Mouse (Mus musculus) hindbrain, postnatal 0 days (tissue): ENCODE results near the gene Csnk1g1. TPM values are rescaled to one million over a fixed set of nuclear protein-coding genes. Genes with fewer than 3 reads are reported as not detected.

ENCODE experiments used
- ATAC-seq: fragments of 200-750 bp; cut with Nextera tagmentation; 2 replicates; pipeline ENCODE4 v1.8.0; 2017; ENCODE audit warnings: mild to moderate bottlenecking, moderate TSS enrichment, moderate library complexity
- DNase-seq: peaks from one replicate; pipeline ENCODE4 v3.0.0-alpha.2; 2015; ENCODE audit warnings: low spot score
- H3K27ac ChIP-seq: fragments of 300-500 bp; sonication (generic); 2 replicates; pipeline ENCODE4 v1.5.1; 2014; ENCODE audit warnings: mild to moderate bottlenecking
- H3K27me3 ChIP-seq: fragments of 300-500 bp; sonication (generic); 2 replicates; pipeline ENCODE4 v1.6.1; 2014; ENCODE audit warnings: low read length, mixed read lengths; ENCODE audit not compliant: insufficient read depth
- H3K36me3 ChIP-seq: fragments of 300-500 bp; sonication (generic); 2 replicates; pipeline ENCODE4 v1.6.1; 2014; ENCODE audit warnings: low read length, mixed read lengths; ENCODE audit not compliant: insufficient read depth
- H3K4me1 ChIP-seq: fragments of 300-500 bp; sonication (generic); 2 replicates; pipeline ENCODE4 v1.6.1; 2014; ENCODE audit warnings: antibody characterized with exemption, low read length, mixed read lengths; ENCODE audit not compliant: insufficient read depth
- H3K4me2 ChIP-seq: fragments of 300-500 bp; sonication (generic); 2 replicates; pipeline ENCODE4 v1.6.1; 2014; ENCODE audit warnings: low read depth, mild to moderate bottlenecking, low read length, moderate library complexity, mixed read lengths
- H3K4me3 ChIP-seq: fragments of 300-500 bp; sonication (generic); 2 replicates; pipeline ENCODE4 v1.5.1; 2014; ENCODE audit warnings: low read length
- H3K9ac ChIP-seq: fragments of 300-500 bp; sonication (generic); replicated peaks from 2 replicates; pipeline ENCODE4 v1.6.1; 2014; ENCODE audit warnings: mild to moderate bottlenecking, low read length, moderate library complexity, mixed read lengths
- H3K9me3 ChIP-seq: fragments of 300-500 bp; sonication (generic); 2 replicates; pipeline ENCODE4 v1.6.1; 2016; ENCODE audit warnings: low read length, mixed read lengths
- CTCF ChIP-seq: IDR thresholded peaks from 2 replicates; pipeline ENCODE4 v1.5.1; 2016; ENCODE audit warnings: antibody characterized with exemption, control low read depth, low read depth
- WGBS: fragments of 180-500 bp; shearing (Covaris S2); extraction: QIAGEN DNeasy Blood & Tissue Kit; methylation state at CpG from one replicate; pipeline ENCODE4 v1.1.7; 2014; 5-methylcytosine and 5-hydroxymethylcytosine counted together
- polyA plus RNA-seq: library from polyadenylated mRNA; unstranded; fragments of >200 nt; fragmentation: Nextera tagmentation; extraction: Ambion mirVana; gene quantifications from 2 replicates; pipeline ENCODE4 v1.2.1, GENCODE M21; 2015
- total RNA-seq: library from RNA; depleted of rRNA; stranded (reverse); fragments of >200 nt; gene quantifications from 2 replicates; pipeline ENCODE4 v1.2.3, GENCODE M21; 2014

Gene Csnk1g1
- total and polyA plus RNA-seq, 2 experiments from 2014 or later: 18.2 to 28.9 TPM

GRCm38 (mm10) chr9:65995603-65996376 lies 87.1 kb downstream of the Csnk1g1 start:
- ATAC-seq (no peak), DNase-seq (no peak)
- 93% methylated on average over 7 of the region's 7 CpGs for WGBS
- Histone ChIP-seq H3K36me3 (no peaks in the 10 kb centered on the region), H3K9me3 (no peaks in the 10 kb centered on the region), H3K4me3 (no peak overlapping the region), H3K27ac (no peak overlapping the region), H3K4me2 (no peak overlapping the region), H3K9ac (no peak overlapping the region), H3K4me1 (no peaks in the 10 kb centered on the region), H3K27me3 (no peaks in the 10 kb centered on the region)
- TF ChIP-seq CTCF: no peak

GRCm38 (mm10) chr9:65998965-65999364 lies 90.2 kb downstream of the Csnk1g1 start:
- Histone ChIP-seq H3K4me3 (no peak overlapping the region), H3K27ac (no peak overlapping the region), H3K9me3 (no peaks in the 10 kb centered on the region), H3K4me2 (no peak overlapping the region), H3K36me3 (0 out of 2 replicates have a peak, but pooled peaks cover 8% of the 10 kb centered on the region), H3K9ac (no peak overlapping the region), H3K27me3 (no peaks in the 10 kb centered on the region), H3K4me1 (no peaks in the 10 kb centered on the region)
- WGBS: 57% methylated on average over 5 of the region's 5 CpGs
- DNase-seq (peak; percentile 7), ATAC-seq (no peak)
- no peak for TF ChIP-seq CTCF

- Histone ChIP-seq H3K27ac (no peak overlapping the region), H3K9me3 (no peaks in the 10 kb centered on the region), H3K9ac (no peak overlapping the region), H3K4me1 (no peaks in the 10 kb centered on the region), H3K4me2 (no peak overlapping the region), H3K27me3 (no peaks in the 10 kb centered on the region), H3K36me3 (peaks cover 13% of the 10 kb centered on the region; the same call in 1 of the 2 replicates), H3K4me3 (no peak overlapping the region)
- DNase-seq: peak; percentile 80
- 34% methylated on average over 4 of the region's 4 CpGs for WGBS
- peak; percentile 70 for TF ChIP-seq CTCF
- peak; percentile 29; the same call in 1 of the 2 replicates for ATAC-seq
Observed at GRCm38 (mm10) chr9:66004380-66004779, 95.7 kb downstream of the Csnk1g1 start.

- Histone ChIP-seq H3K27me3 (no peaks in the 10 kb centered on the region), H3K4me3 (no peak overlapping the region), H3K4me2 (no peak overlapping the region), H3K4me1 (no peaks in the 10 kb centered on the region), H3K36me3 (peaks cover 21% of the 10 kb centered on the region; the same call in 1 of the 2 replicates), H3K9ac (no peak overlapping the region), H3K9me3 (no peaks in the 10 kb centered on the region), H3K27ac (no peak overlapping the region)
- ATAC-seq: no peak
- no peak for TF ChIP-seq CTCF
- WGBS: 62% methylated on average over 7 of the region's 7 CpGs
- DNase-seq: no peak
Observed at GRCm38 (mm10) chr9:66007603-66008202, 99.0 kb downstream of the Csnk1g1 start.

- Histone ChIP-seq H3K9ac (no peak overlapping the region), H3K4me1 (no peaks in the 10 kb centered on the region), H3K36me3 (peaks cover 3% of the 10 kb centered on the region; the same call in 1 of the 2 replicates), H3K27ac (no peak overlapping the region), H3K9me3 (no peaks in the 10 kb centered on the region), H3K4me2 (no peak overlapping the region), H3K4me3 (no peak overlapping the region), H3K27me3 (no peaks in the 10 kb centered on the region)
- TF ChIP-seq CTCF: no peak
- ATAC-seq (no peak), DNase-seq (no peak)
Observed at GRCm38 (mm10) chr9:66020601-66021000, 111.9 kb downstream of the Csnk1g1 start.

- Histone ChIP-seq H3K4me2 (no peak overlapping the region), H3K4me3 (no peak overlapping the region), H3K27me3 (no peaks in the 10 kb centered on the region), H3K36me3 (peaks cover 29% of the 10 kb centered on the region; the same call in 1 of the 2 replicates), H3K9ac (no peak overlapping the region), H3K4me1 (no peaks in the 10 kb centered on the region), H3K27ac (no peak overlapping the region), H3K9me3 (no peaks in the 10 kb centered on the region)
- TF ChIP-seq CTCF: no peak
- DNase-seq: no peak
- no peak for ATAC-seq
- 90% methylated on average over 4 of the region's 4 CpGs for WGBS
Observed at GRCm38 (mm10) chr9:66038082-66038481, 129.4 kb downstream of the Csnk1g1 start.

GRCm38 (mm10) chr9:66038581-66038980 lies 129.9 kb downstream of the Csnk1g1 start:
- Histone ChIP-seq H3K27me3 (no peaks in the 10 kb centered on the region), H3K4me3 (no peak overlapping the region), H3K36me3 (peaks cover 27% of the 10 kb centered on the region; the same call in 1 of the 2 replicates), H3K9me3 (no peaks in the 10 kb centered on the region), H3K27ac (no peak overlapping the region), H3K4me1 (no peaks in the 10 kb centered on the region), H3K4me2 (no peak overlapping the region), H3K9ac (no peak overlapping the region)
- no peak for TF ChIP-seq CTCF
- WGBS: 94% methylated on average over 4 of the region's 4 CpGs
- DNase-seq (no peak), ATAC-seq (no peak)
